ENCODE assay signal across 8 mouse cellular contexts in the genomic region with DNA sequence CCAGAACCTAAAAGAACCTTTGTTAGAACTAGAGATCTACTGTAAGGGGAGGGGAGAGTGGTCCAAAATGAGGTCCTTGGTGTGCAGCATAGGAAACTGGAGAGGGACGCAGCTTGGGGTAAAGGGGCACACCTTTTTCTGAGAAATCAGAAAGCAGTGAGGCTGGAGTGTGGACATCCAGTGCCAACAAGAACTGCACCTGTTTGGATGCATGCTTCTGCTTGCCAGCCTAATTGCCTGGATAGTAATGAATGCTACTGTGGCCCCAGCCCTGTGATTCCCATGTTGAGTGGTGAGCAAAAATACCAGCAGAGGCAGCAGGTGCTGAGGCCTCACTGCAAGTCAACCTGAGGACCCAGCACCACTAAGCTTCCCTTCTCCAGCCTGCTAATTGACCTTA. TPM values are rescaled to one million over a fixed set of nuclear protein-coding genes. Genes with fewer than 3 reads are reported as not detected.
DNase-seq lines count a peak whose midpoint lies in the region; ATAC-seq and TF ChIP-seq lines count a peak whose summit lies in the region.

No protein-coding gene starts in this region.

- peak overlapping the region; percentile 73 for H3K4me3 ChIP-seq in lung, embryonic 16.5 days (ENCODE audit: low read length)
- no peak overlapping the region for H3K4me3 ChIP-seq in lung, adult 2 months (replicated peaks; ENCODE audit: extremely low read depth, low read depth, low read length)
- peak overlapping the region; percentile 74 for H3K4me3 ChIP-seq in hindbrain, embryonic 10.5 days
- peak overlapping the region; percentile 62 for H3K4me3 ChIP-seq in liver, embryonic 11.5 days (ENCODE audit: low read depth, low read length)
- H3K4me3 ChIP-seq in stomach, postnatal 0 days (ENCODE audit: low read depth, low read length), result peak overlapping the region; percentile 62

- DNase-seq in lung, adult 2 months, result no peak
- no peak for DNase-seq in hindbrain, embryonic 10.5 days (ENCODE audit: low spot score)
- no peak for DNase-seq in liver, embryonic 11.5 days (ENCODE audit: low spot score)
- DNase-seq in stomach, postnatal 0 days (ENCODE audit: low spot score), result peak; percentile 17
- no peak for DNase-seq in left cerebral cortex, adult 8-10 months (ENCODE audit: low spot score in 2 of 2)
- DNase-seq in layer of hippocampus, adult 9-10 months (ENCODE audit: low spot score), result no peak

- 0 out of 2 replicates have a peak, but pooled peaks cover 7% of the 10 kb centered on the region for H3K4me1 ChIP-seq in lung, embryonic 16.5 days (replicated peaks; ENCODE audit: control insufficient read depth, insufficient read depth, low read length)
- no peaks in the 10 kb centered on the region for H3K4me1 ChIP-seq in lung, adult 2 months (ENCODE audit: control insufficient read depth, insufficient read depth, low read length)
- peaks cover 15% of the 10 kb centered on the region for H3K4me1 ChIP-seq in hindbrain, embryonic 10.5 days (replicated peaks)
- no peaks in the 10 kb centered on the region; the same call in 1 of the 2 replicates for H3K4me1 ChIP-seq in liver, embryonic 11.5 days (replicated peaks; ENCODE audit: control insufficient read depth, insufficient read depth, low read length)
- H3K4me1 ChIP-seq in stomach, postnatal 0 days (replicated peaks; ENCODE audit: control insufficient read depth, insufficient read depth), result no peaks in the 10 kb centered on the region; the same call in 1 of the 2 replicates

- TF ChIP-seq POLR2A in lung, adult 2 months (IDR thresholded peaks at IDR 0.05; ENCODE audit: borderline replicate concordance, extremely low read depth, low read depth, low read length), result no peak

- H3K27ac ChIP-seq in lung, embryonic 16.5 days (ENCODE audit: low read length), result peak overlapping the region; percentile 80
- no peak overlapping the region for H3K27ac ChIP-seq in hindbrain, embryonic 10.5 days
- H3K27ac ChIP-seq in liver, embryonic 11.5 days (ENCODE audit: low read depth, low read length), result no peak overlapping the region
- no peak overlapping the region for H3K27ac ChIP-seq in stomach, postnatal 0 days (replicated peaks)

- H3K4me2 ChIP-seq in lung, embryonic 16.5 days (ENCODE audit: low read depth, low read length), result peak overlapping the region; percentile 92
- peak overlapping the region; percentile 76 for H3K4me2 ChIP-seq in liver, embryonic 11.5 days
- peak overlapping the region; percentile 93 for H3K4me2 ChIP-seq in stomach, postnatal 0 days (replicated peaks; ENCODE audit: low read depth)

- peak overlapping the region; percentile 77 for H3K9ac ChIP-seq in lung, embryonic 16.5 days (ENCODE audit: low read length)
- H3K9ac ChIP-seq in liver, embryonic 11.5 days (ENCODE audit: low read depth, low read length), result no peak overlapping the region
- H3K9ac ChIP-seq in stomach, postnatal 0 days (ENCODE audit: low read length), result no peak overlapping the region

- no peak for TF ChIP-seq EP300 in stomach, postnatal 0 days (optimal IDR thresholded peaks at IDR 0.05)

- peaks cover 6% of the 10 kb centered on the region; the same call in 1 of the 2 replicates for H3K27me3 ChIP-seq in lung, embryonic 16.5 days (ENCODE audit: control insufficient read depth, insufficient read depth, low read depth, low read length)
- peaks cover 43% of the 10 kb centered on the region for H3K27me3 ChIP-seq in hindbrain, embryonic 10.5 days (ENCODE audit: insufficient read depth, poor library complexity, severe bottlenecking)
- peaks cover 26% of the 10 kb centered on the region for H3K27me3 ChIP-seq in liver, embryonic 11.5 days (replicated peaks; ENCODE audit: control insufficient read depth, insufficient read depth, low read length)
- no peaks in the 10 kb centered on the region for H3K27me3 ChIP-seq in stomach, postnatal 0 days (ENCODE audit: control insufficient read depth, insufficient read depth, low read length)

- TF ChIP-seq CTCF in lung, adult 2 months (IDR thresholded peaks at IDR 0.05; ENCODE audit: insufficient read depth, low read length), result no peak
- TF ChIP-seq CTCF in stomach, postnatal 0 days (IDR thresholded peaks at IDR 0.05; ENCODE audit: low read depth), result no peak

- 43% methylated on average over 1 of the region's 1 CpGs for WGBS in lung, embryonic 16.5 days
- 55% methylated on average over 1 of the region's 1 CpGs for WGBS in lung, adult 2 months
- 27% methylated on average over 1 of the region's 1 CpGs for WGBS in hindbrain, embryonic 10.5 days
- 40% methylated on average over 1 of the region's 1 CpGs for WGBS in liver, embryonic 11.5 days
- 38% methylated on average over 1 of the region's 1 CpGs for WGBS in stomach, postnatal 0 days

- peak; percentile 24; the same call in 1 of the 2 replicates for ATAC-seq in lung, embryonic 16.5 days (ENCODE audit: low read depth)
- ATAC-seq in liver, embryonic 11.5 days (replicated peaks; ENCODE audit: low FRiP score), result no peak
- ATAC-seq in stomach, postnatal 0 days (ENCODE audit: low FRiP score, low TSS enrichment), result peak; percentile 45; the same call in 1 of the 2 replicates
- no peak for ATAC-seq in granulocyte monocyte progenitor cell, adult 5-6 weeks (replicated peaks; ENCODE audit: poor library complexity, severe bottlenecking)

- H3K9me3 ChIP-seq in lung, embryonic 16.5 days (ENCODE audit: control insufficient read depth, low read length), result no peaks in the 10 kb centered on the region
- no peaks in the 10 kb centered on the region for H3K9me3 ChIP-seq in hindbrain, embryonic 10.5 days
- no peaks in the 10 kb centered on the region for H3K9me3 ChIP-seq in liver, embryonic 11.5 days (ENCODE audit: control insufficient read depth, low read length)
- no peaks in the 10 kb centered on the region for H3K9me3 ChIP-seq in stomach, postnatal 0 days (ENCODE audit: control insufficient read depth, low read length)

- H3K36me3 ChIP-seq in lung, embryonic 16.5 days (ENCODE audit: control insufficient read depth, insufficient read depth, low read length), result no peaks in the 10 kb centered on the region
- no peaks in the 10 kb centered on the region for H3K36me3 ChIP-seq in hindbrain, embryonic 10.5 days
- no peaks in the 10 kb centered on the region for H3K36me3 ChIP-seq in liver, embryonic 11.5 days (ENCODE audit: control insufficient read depth, insufficient read depth, low read length)
- no peaks in the 10 kb centered on the region for H3K36me3 ChIP-seq in stomach, postnatal 0 days (ENCODE audit: control insufficient read depth, insufficient read depth, low read length)

RNA-seq across cellular contexts. Expression of a gene that starts 0.5 kb away (rescaled TPM):
- polyA plus RNA-seq in lung, embryonic 16.5 days (2015; fragmentation: Nextera tagmentation; extraction: Ambion mirVana), result 12.4 and 12.6 TPM in 2 replicates
- 12.4 and 19.8 TPM in 2 replicates for polyA plus RNA-seq in lung, adult 2 months (2012; rRNA removed)
- polyA plus RNA-seq in hindbrain, embryonic 10.5 days (2016; fragmentation: Nextera tagmentation; extraction: Ambion mirVana), result 2.0 and 2.3 TPM in 2 replicates
- polyA plus RNA-seq in liver, embryonic 11.5 days (2014; fragmentation: Nextera tagmentation; extraction: Ambion mirVana), result 7.2 and 8.2 TPM in 2 replicates
- polyA plus RNA-seq in stomach, postnatal 0 days (2015; fragmentation: Nextera tagmentation; extraction: Ambion mirVana), result 7.8 and 8.4 TPM in 2 replicates
- total RNA-seq in left cerebral cortex, adult 8-10 months (2022), result 100 to 1,000 TPM in 1 of 4 experiments, 10 to 100 TPM in 3; 79.5 to 112 (median 82.9) TPM
- not detected in 2 replicates for total RNA-seq in granulocyte monocyte progenitor cell, adult 5-6 weeks (2014; fragmentation: Nextera tagmentation)
- not detected in 2 replicates for total RNA-seq in granulocyte monocyte progenitor cell, adult 5-6 weeks (2017)

Comparison
In these comparisons a context has a peak if more than half of its experiments do, and no peak if none do; other contexts are left out.
1. ATAC-seq: peak in lung, embryonic 16.5 days (single experiment) and stomach, postnatal 0 days (single experiment); none in liver, embryonic 11.5 days (single experiment) and granulocyte monocyte progenitor cell, adult 5-6 weeks (single experiment).
2. Peak in every context shown above with its lines, with median percentiles within 50 percentile points of each other: H3K4me2 ChIP-seq.